In the genomic region with DNA sequence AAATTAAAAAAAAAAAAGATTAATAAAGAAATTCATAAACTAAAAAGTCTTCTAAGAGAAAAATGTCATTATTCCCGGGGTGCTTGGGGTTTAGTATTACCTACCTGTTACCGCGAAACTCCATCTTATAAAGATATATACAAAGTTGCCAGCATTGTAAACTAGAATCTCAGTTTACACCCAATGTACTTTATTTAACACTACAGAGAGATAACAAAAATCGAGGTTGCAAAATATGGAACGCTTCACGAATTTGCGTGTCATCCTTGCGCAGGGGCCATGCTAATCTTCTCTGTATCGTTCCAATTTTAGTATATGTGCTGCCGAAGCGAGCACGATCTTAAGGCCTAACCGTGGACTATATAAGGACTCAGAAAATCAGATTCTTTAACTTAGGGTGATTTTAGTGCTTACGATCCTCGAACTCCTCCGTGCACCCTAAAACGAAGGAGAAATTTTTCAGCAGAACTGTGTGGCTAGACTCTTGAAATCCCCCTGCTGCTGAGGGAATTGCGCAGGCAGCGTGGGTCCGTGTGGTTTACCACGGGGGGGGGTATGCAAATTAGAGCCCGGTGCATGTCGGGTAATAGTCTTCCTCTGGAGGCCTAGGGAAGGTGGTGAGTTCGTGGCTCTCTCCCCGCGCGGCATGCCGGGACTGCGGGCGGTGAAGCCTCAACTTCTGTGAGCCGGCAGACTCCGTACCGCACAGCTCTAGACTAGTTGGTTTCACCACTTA, we compare ENCODE assay signal across 8 mouse cellular contexts.
A peak's percentile ranks its signal among the peaks of the same experiment; 100 is the strongest.
DNase-seq lines count a peak whose midpoint lies in the region; ATAC-seq lines count a peak whose summit lies in the region.

No protein-coding gene starts in this region.

- peak; percentile 94 for DNase-seq in MN1 (ENCODE audit: low spot score)
- peak; percentile 97 for DNase-seq in cerebellum, adult 9-10 months
- DNase-seq in frontal cortex, adult 2 months (ENCODE audit: extremely low spot score in 1 of 2, low spot score in 1 of 2): peak; percentile 88 to 97
- DNase-seq in hindbrain, embryonic 11.5 days (ENCODE audit: low spot score): peak; percentile 95
- DNase-seq in layer of hippocampus, postnatal 10 days (ENCODE audit: low spot score in 2 of 2): peak; percentile 95 to 96
- peak; percentile 97 for DNase-seq in lung, postnatal 10 days
- DNase-seq in ovary, postnatal 36 days (ENCODE audit: low spot score): peak; percentile 90
- peak; percentile 94 for DNase-seq in thymus, postnatal 25 days

- H3K4me1 ChIP-seq in hindbrain, embryonic 11.5 days (replicated peaks; ENCODE audit: control insufficient read depth, insufficient read depth, low read length): no peaks in the 10 kb centered on the region

- H3K36me3 ChIP-seq in hindbrain, embryonic 11.5 days (ENCODE audit: control insufficient read depth, insufficient read depth, low read length): no peaks in the 10 kb centered on the region

- peak overlapping the region; percentile 83 for H3K4me3 ChIP-seq in hindbrain, embryonic 11.5 days (ENCODE audit: low read depth, low read length)

- no peaks in the 10 kb centered on the region for H3K27me3 ChIP-seq in hindbrain, embryonic 11.5 days (ENCODE audit: control insufficient read depth, insufficient read depth, low read length)

- H3K27ac ChIP-seq in hindbrain, embryonic 11.5 days (ENCODE audit: low read depth, low read length): peak overlapping the region; percentile 37; the same call in 1 of the 2 replicates

- H3K4me2 ChIP-seq in hindbrain, embryonic 11.5 days (replicated peaks; ENCODE audit: low read depth, low read length): peak overlapping the region; percentile 81

- peak; percentile 90 for ATAC-seq in hindbrain, embryonic 11.5 days (ENCODE audit: low FRiP score)

- WGBS in hindbrain, embryonic 11.5 days: under 1% methylated on average over 33 of the region's 33 CpGs

- no peaks in the 10 kb centered on the region for H3K9me3 ChIP-seq in hindbrain, embryonic 11.5 days (ENCODE audit: control insufficient read depth, low read length)

- H3K9ac ChIP-seq in hindbrain, embryonic 11.5 days (ENCODE audit: low read depth, low read length): peak overlapping the region; percentile 51

Comparison
In these comparisons a context has a peak if more than half of its experiments do, and no peak if none do; other contexts are left out.
1. Peak in every context shown above with its lines: DNase-seq, ATAC-seq, H3K4me3 ChIP-seq and H3K27ac ChIP-seq.